Mouse (Mus musculus) MEL (cell line): Measurements from ENCODE around the gene Rpia. TPM values are rescaled to one million over a fixed set of nuclear protein-coding genes. Genes with fewer than 3 reads are reported as not detected.

Source experiments
- DNase-seq: peaks from one replicate; pipeline ENCODE4 v3.0.0; 2011; ENCODE audit warnings: low read depth, low spot score
- H3K27ac ChIP-seq: 2 replicates; pipeline ENCODE4 v1.5.1; 2012; ENCODE audit warnings: low read depth, mild to moderate bottlenecking, control low read depth, low read length, moderate library complexity; ENCODE audit not compliant: control insufficient read depth
- H3K27me3 ChIP-seq, 2 experiments: fragments of 150-350 bp in 1 of 2; sonication (generic) in 1 of 2; 2 replicates each; pipeline ENCODE4 v1.6.1; 2012; ENCODE audit warnings: low read length in 2 of 2, mild to moderate bottlenecking in 2 of 2, improper control_type of control experiment in 1 of 2, moderate library complexity in 1 of 2; ENCODE audit not compliant: insufficient read depth in 2 of 2, control insufficient read depth in 1 of 2
- H3K36me3 ChIP-seq, 2 experiments: 2 replicates each; pipeline ENCODE4 v1.6.1; 2012 to 2014; ENCODE audit warnings: low read length in 2 of 2, improper control_type of control experiment in 1 of 2, inconsistent platforms in 1 of 2, mild to moderate bottlenecking in 1 of 2; ENCODE audit not compliant: insufficient read depth in 2 of 2, control insufficient read depth in 1 of 2
- H3K4me1 ChIP-seq, 2 experiments: fragments of 150-350 bp in 1 of 2; sonication (generic) in 1 of 2; 2 replicates each; pipeline ENCODE4 v1.6.1; 2012; ENCODE audit warnings: low read length in 2 of 2, improper control_type of control experiment in 1 of 2, mild to moderate bottlenecking in 1 of 2; ENCODE audit not compliant: insufficient read depth in 2 of 2, control insufficient read depth in 1 of 2
- H3K4me3 ChIP-seq, 2 experiments: fragments of 150-350 bp in 1 of 2; sonication (generic) in 1 of 2; 2 replicates each; pipeline ENCODE4 v1.5.1; 2012; ENCODE audit warnings: low read depth in 2 of 2, low read length in 2 of 2, mild to moderate bottlenecking in 2 of 2, moderate library complexity in 2 of 2, control low read depth in 1 of 2, improper control_type of control experiment in 1 of 2; ENCODE audit not compliant: control insufficient read depth in 1 of 2, insufficient read depth in 1 of 2
- H3K79me2 ChIP-seq: 2 replicates; pipeline ENCODE4 v1.6.1; 2012; ENCODE audit warnings: mild to moderate bottlenecking, low read length, moderate library complexity; ENCODE audit not compliant: control insufficient read depth, poor library complexity, insufficient read depth
- H3K9ac ChIP-seq: 2 replicates; pipeline ENCODE4 v1.6.1; 2012; ENCODE audit warnings: low read depth, mild to moderate bottlenecking, control low read depth, low read length, moderate library complexity; ENCODE audit not compliant: control insufficient read depth, poor library complexity, severe bottlenecking
- H3K9me3 ChIP-seq: fragments of 150-350 bp; sonication (generic); replicated peaks from 2 replicates; pipeline ENCODE4 v1.6.1; 2012; ENCODE audit warnings: mild to moderate bottlenecking, low read length, improper control_type of control experiment, moderate library complexity; ENCODE audit not compliant: insufficient read depth
- BHLHE40 ChIP-seq: IDR thresholded peaks from 2 replicates; pipeline ENCODE4 v1.6.1; 2012; ENCODE audit warnings: low read depth, mild to moderate bottlenecking, inconsistent platforms, low read length, improper control_type of control experiment, borderline replicate concordance
- CHD1 ChIP-seq: IDR thresholded peaks from 2 replicates; pipeline ENCODE4 v1.6.1; 2012; ENCODE audit warnings: low read depth, mild to moderate bottlenecking, inconsistent platforms, low read length, improper control_type of control experiment
- CHD2 ChIP-seq: IDR thresholded peaks from 2 replicates; pipeline ENCODE4 v1.6.1; 2011; ENCODE audit warnings: low read length, improper control_type of control experiment
- E2F4 ChIP-seq: IDR thresholded peaks from 2 replicates; pipeline ENCODE4 v1.6.1; 2011; ENCODE audit warnings: low read depth, low read length, improper control_type of control experiment, borderline replicate concordance
- EP300 ChIP-seq, 2 experiments: IDR thresholded peaks; 2 replicates each; pipeline ENCODE4 v1.6.1; 2011; ENCODE audit warnings: improper control_type of control experiment in 2 of 2, low read length in 2 of 2, low read depth in 1 of 2, mild to moderate bottlenecking in 1 of 2
- ETS1 ChIP-seq: IDR thresholded peaks from 2 replicates; pipeline ENCODE4 v1.6.1; 2012; ENCODE audit warnings: low read depth, mild to moderate bottlenecking, inconsistent platforms, low read length, improper control_type of control experiment, moderate library complexity
- KAT2A ChIP-seq: conservative IDR thresholded peaks from 2 replicates; pipeline ENCODE4 v1.6.1; 2012; ENCODE audit warnings: low read depth, low read length, improper control_type of control experiment, inconsistent platforms
- MAFK ChIP-seq: IDR thresholded peaks from 2 replicates; pipeline ENCODE4 v1.6.1; 2011; ENCODE audit warnings: low read depth, mild to moderate bottlenecking, low read length, improper control_type of control experiment, borderline replicate concordance
- MAX ChIP-seq: IDR thresholded peaks from 2 replicates; pipeline ENCODE4 v1.6.1; 2011; ENCODE audit warnings: low read length, improper control_type of control experiment
- MAZ ChIP-seq: IDR thresholded peaks from 2 replicates; pipeline ENCODE4 v1.6.1; 2012; ENCODE audit warnings: low read depth, mild to moderate bottlenecking, inconsistent platforms, low read length, improper control_type of control experiment
- MXI1 ChIP-seq: IDR thresholded peaks from 2 replicates; pipeline ENCODE4 v1.6.1; 2011; ENCODE audit warnings: mild to moderate bottlenecking, low read depth, low read length, improper control_type of control experiment
- MYB ChIP-seq: IDR thresholded peaks from 2 replicates; pipeline ENCODE4 v1.6.1; 2011; ENCODE audit warnings: mild to moderate bottlenecking, low read depth, low read length, improper control_type of control experiment
- NRF1 ChIP-seq: IDR thresholded peaks from 2 replicates; pipeline ENCODE4 v1.6.1; 2014; ENCODE audit warnings: low read depth, mild to moderate bottlenecking, inconsistent platforms, low read length, improper control_type of control experiment, moderate library complexity; ENCODE audit not compliant: poor library complexity, insufficient read depth, severe bottlenecking
- POLR2AphosphoS2 ChIP-seq: IDR thresholded peaks from 2 replicates; pipeline ENCODE4 v1.6.1; 2011; ENCODE audit warnings: low read length, improper control_type of control experiment
- POLR2AphosphoS5 ChIP-seq: IDR thresholded peaks from 2 replicates; pipeline ENCODE4 v1.6.1; 2012; ENCODE audit warnings: low read depth, borderline replicate concordance, mild to moderate bottlenecking, inconsistent platforms, low read length, moderate library complexity, mixed read lengths
- RAD21 ChIP-seq: IDR thresholded peaks from 2 replicates; pipeline ENCODE4 v1.6.1; 2011; ENCODE audit warnings: mild to moderate bottlenecking, low read depth, low read length, improper control_type of control experiment
- RCOR1 ChIP-seq: IDR thresholded peaks from 2 replicates; pipeline ENCODE4 v1.6.1; 2012; ENCODE audit warnings: low read depth, mild to moderate bottlenecking, inconsistent platforms, low read length, improper control_type of control experiment
- SMC3 ChIP-seq: IDR thresholded peaks from 2 replicates; pipeline ENCODE4 v1.6.1; 2011; ENCODE audit warnings: low read depth, low read length, improper control_type of control experiment
- USF2 ChIP-seq, 2 experiments: IDR thresholded peaks; 2 replicates each; pipeline ENCODE4 v1.6.1; 2011 to 2012; ENCODE audit warnings: improper control_type of control experiment in 2 of 2, low read length in 2 of 2, borderline replicate concordance in 1 of 2, inconsistent platforms in 1 of 2, low read depth in 1 of 2, mild to moderate bottlenecking in 1 of 2; ENCODE audit not compliant: insufficient read depth in 1 of 2
- ZKSCAN1 ChIP-seq: IDR thresholded peaks from 2 replicates; pipeline ENCODE4 v1.6.1; 2012; ENCODE audit warnings: low read depth, mild to moderate bottlenecking, inconsistent platforms, low read length, improper control_type of control experiment, moderate library complexity
- ZNF384 ChIP-seq: IDR thresholded peaks from 2 replicates; pipeline ENCODE4 v1.6.1; 2012; ENCODE audit warnings: low read depth, mild to moderate bottlenecking, inconsistent platforms, low read length, improper control_type of control experiment
- polyA plus RNA-seq, 2 experiments: library from polyadenylated mRNA; stranded (reverse) in 1 of 2; unstranded in 1 of 2; fragments of >175 nt in 1 of 2; fragments of >200 nt in 1 of 2; gene quantifications; 2 replicates each; pipeline versions ENCODE4 v1.2.1 to v1.2.4; 2012; ENCODE audit warnings: low replicate concordance in 2 of 2, low read depth in 1 of 2; ENCODE audit not compliant: insufficient read length in 2 of 2, insufficient read depth in 1 of 2, missing spikeins in 1 of 2
- total RNA-seq: library from RNA; depleted of rRNA; stranded (reverse); fragments of 300-350 nt; gene quantifications from 2 replicates; pipeline ENCODE4 v1.2.3, GENCODE M21; 2012

The Rpia gene
- total and polyA plus RNA-seq, 3 experiments: 93.4 to 238 (median 180) TPM

GRCm38 (mm10) chr6:70722298-70722697 lies 69.7 kb downstream of the Rpia start:
- H3K36me3 ChIP-seq: peaks cover 0 to 18% of the 10 kb centered on the region in 2 experiments; a peak in 2 of 4 replicates
- no peak overlapping the region for H3K9ac ChIP-seq
- H3K27ac ChIP-seq: no peak overlapping the region
- no peak for DNase-seq
- peaks cover 9 to 15% of the 10 kb centered on the region in 2 experiments for H3K4me1 ChIP-seq
- H3K4me3 ChIP-seq: no peak overlapping the region
- no peaks in the 10 kb centered on the region for H3K27me3 ChIP-seq
- H3K79me2 ChIP-seq: no peaks in the 10 kb centered on the region
- no peaks in the 10 kb centered on the region for H3K9me3 ChIP-seq
- TF ChIP-seq MYB (no peak), ZKSCAN1 (no peak), RCOR1 (no peak), CHD2 (no peak), POLR2AphosphoS2 (no peak), ZNF384 (no peak), MAZ (no peak), RAD21 (no peak), USF2 (IDR thresholded peaks at IDR 0.05; ENCODE audit: borderline replicate concordance in 1 of 2, insufficient read depth in 1 of 2, low read depth in 1 of 2, low read length in 2 of 2) (no peak), MXI1 (no peak), ETS1 (no peak), SMC3 (no peak), BHLHE40 (no peak), CHD1 (no peak), NRF1 (no peak)

- no peak for TF ChIP-seq ZNF384
- no peak overlapping the region for H3K4me3 ChIP-seq
- no peak overlapping the region for H3K27ac ChIP-seq
- no peaks in the 10 kb centered on the region for H3K27me3 ChIP-seq
- peaks cover 1 to 2% of the 10 kb centered on the region in 2 experiments; a peak in 3 of 4 replicates for H3K4me1 ChIP-seq
- peaks cover 0 to 4% of the 10 kb centered on the region in 2 experiments; a peak in 2 of 4 replicates for H3K36me3 ChIP-seq
- no peaks in the 10 kb centered on the region for H3K9me3 ChIP-seq
- DNase-seq: no peak
- H3K9ac ChIP-seq: no peak overlapping the region
- H3K79me2 ChIP-seq: no peaks in the 10 kb centered on the region
Measured at GRCm38 (mm10) chr6:70718760-70719159, 73.3 kb downstream of the Rpia start.

- no peaks in the 10 kb centered on the region for H3K79me2 ChIP-seq
- TF ChIP-seq POLR2AphosphoS5: no peak
- TF ChIP-seq E2F4: no peak
- no peak for TF ChIP-seq MAZ
- no peak for TF ChIP-seq RAD21
- no peak for TF ChIP-seq MXI1
- TF ChIP-seq EP300 (IDR thresholded peaks at IDR 0.05; ENCODE audit: low read depth in 1 of 2, low read length in 2 of 2): no peak
- TF ChIP-seq KAT2A: no peak
- TF ChIP-seq BHLHE40: no peak
- TF ChIP-seq MAFK: no peak
- TF ChIP-seq MAX: no peak
- no peak for TF ChIP-seq MYB
- DNase-seq: no peak
- no peaks in the 10 kb centered on the region for H3K9me3 ChIP-seq
- H3K36me3 ChIP-seq: peaks cover 0 to 4% of the 10 kb centered on the region in 2 experiments; a peak in 2 of 4 replicates
- H3K27me3 ChIP-seq: no peaks in the 10 kb centered on the region
- H3K4me3 ChIP-seq: no peak overlapping the region
- H3K27ac ChIP-seq: no peak overlapping the region
- H3K9ac ChIP-seq: no peak overlapping the region
- H3K4me1 ChIP-seq: peaks cover 2 to 4% of the 10 kb centered on the region in 2 experiments; a peak in 3 of 4 replicates
Measured at GRCm38 (mm10) chr6:70718164-70718563, 73.9 kb downstream of the Rpia start.
